Mouse (Mus musculus): ENCODE data around the gene Smarcd2.

Smarcd2 gene

GRCm38 (mm10) chr11:106276454-106276853, 3.7 kb upstream of the Smarcd2 start, which contains the start of gene Tcam1:
Tcam1 (plus strand) TSS chr11:106276672.
- peak; percentile 83 for DNase-seq (ENCODE audit: inconsistent ontology term)

GRCm38 (mm10) chr11:106274971-106275411, 2.2 kb upstream of the Smarcd2 start:
- DNase-seq (ENCODE audit: inconsistent ontology term), result no peak

GRCm38 (mm10) chr11:106274374-106274773, 1.6 kb upstream of the Smarcd2 start:
- no peak for DNase-seq (ENCODE audit: inconsistent ontology term)

- DNase-seq (ENCODE audit: inconsistent ontology term), result no peak
Observed at GRCm38 (mm10) chr11:106273811-106274210, 1.0 kb upstream of the Smarcd2 start.

GRCm38 (mm10) chr11:106273311-106273684, 526 bp upstream of the Smarcd2 start:
- DNase-seq (ENCODE audit: inconsistent ontology term), result no peak

GRCm38 (mm10) chr11:106271794-106272643, 753 bp downstream of the Smarcd2 start:
- peak; percentile 42 for DNase-seq (ENCODE audit: inconsistent ontology term)

- no peak for DNase-seq (ENCODE audit: inconsistent ontology term)
Observed at GRCm38 (mm10) chr11:106271131-106271793, 1.5 kb downstream of the Smarcd2 start.

- no peak for DNase-seq (ENCODE audit: inconsistent ontology term)
Observed at GRCm38 (mm10) chr11:106269060-106269431, 3.7 kb downstream of the Smarcd2 start.

GRCm38 (mm10) chr11:106268326-106269059, 4.3 kb downstream of the Smarcd2 start:
- peak; percentile 85 for DNase-seq (ENCODE audit: inconsistent ontology term)

GRCm38 (mm10) chr11:106267871-106268270, 4.9 kb downstream of the Smarcd2 start:
- no peak for DNase-seq (ENCODE audit: inconsistent ontology term)

- no peak for DNase-seq (ENCODE audit: inconsistent ontology term)
Observed at GRCm38 (mm10) chr11:106267311-106267852, 5.4 kb downstream of the Smarcd2 start.

- DNase-seq (ENCODE audit: inconsistent ontology term), result no peak
Observed at GRCm38 (mm10) chr11:106266431-106266830, 6.3 kb downstream of the Smarcd2 start.

- no peak for DNase-seq (ENCODE audit: inconsistent ontology term)
Observed at GRCm38 (mm10) chr11:106265570-106265969, 7.2 kb downstream of the Smarcd2 start.

GRCm38 (mm10) chr11:106264988-106265387, 7.8 kb downstream of the Smarcd2 start:
- DNase-seq (ENCODE audit: inconsistent ontology term), result no peak

GRCm38 (mm10) chr11:106263963-106264362, 8.8 kb downstream of the Smarcd2 start:
- DNase-seq (ENCODE audit: inconsistent ontology term), result no peak

GRCm38 (mm10) chr11:106260826-106261450, 11.8 kb downstream of the Smarcd2 start:
- DNase-seq (ENCODE audit: inconsistent ontology term), result no peak

- no peak for DNase-seq (ENCODE audit: inconsistent ontology term)
Observed at GRCm38 (mm10) chr11:106256775-106257174, 16.0 kb downstream of the Smarcd2 start.

- DNase-seq (ENCODE audit: inconsistent ontology term), result peak; percentile 96
Observed at GRCm38 (mm10) chr11:106255685-106256451, 16.9 kb downstream of the Smarcd2 start, which contains the start of the genes Ftsj3 and Psmc5. Ftsj3 (minus strand) TSS chr11:106256079. Psmc5 (plus strand) TSS chr11:106256154.

GRCm38 (mm10) chr11:106255174-106255573, 17.6 kb downstream of the Smarcd2 start:
- no peak for DNase-seq (ENCODE audit: inconsistent ontology term)

GRCm38 (mm10) chr11:106254767-106255166, 18.0 kb downstream of the Smarcd2 start:
- no peak for DNase-seq (ENCODE audit: inconsistent ontology term)

- DNase-seq (ENCODE audit: inconsistent ontology term), result no peak
Observed at GRCm38 (mm10) chr11:106249326-106249725, 23.4 kb downstream of the Smarcd2 start.

All from Muller cell, postnatal 12 days (primary cell).